Mouse (Mus musculus) CH12.LX (cell line): ENCODE data around the gene Gse1. TPM values are rescaled to one million over a fixed set of nuclear protein-coding genes. Genes with fewer than 3 reads are reported as not detected.

Experiments
- DNase-seq: peaks from one replicate; pipeline ENCODE4 v3.0.0-alpha.2; 2013; ENCODE audit errors: extremely low read depth
- H3K27ac ChIP-seq: 2 replicates; pipeline ENCODE4 v1.5.1; 2012; ENCODE audit warnings: low read depth, mild to moderate bottlenecking, control low read depth, moderate library complexity; ENCODE audit not compliant: insufficient read depth
- H3K27me3 ChIP-seq: replicated peaks from 2 replicates; pipeline ENCODE3; 2012; ENCODE audit warnings: inconsistent platforms
- H3K36me3 ChIP-seq, 2 experiments: replicated peaks in 1 of 2; 2 replicates each; pipeline versions ENCODE3 to v1.6.1; 2012; ENCODE audit warnings: inconsistent platforms in 1 of 2, low read length in 1 of 2, mild to moderate bottlenecking in 1 of 2, mixed read lengths in 1 of 2, moderate library complexity in 1 of 2; ENCODE audit not compliant: control insufficient read depth in 1 of 2, insufficient read depth in 1 of 2
- H3K4me1 ChIP-seq, 2 experiments: 2 replicates each; pipeline ENCODE4 v1.6.1; 2012; ENCODE audit warnings: inconsistent platforms in 1 of 2, moderate library complexity in 1 of 2; ENCODE audit not compliant: insufficient read depth in 2 of 2, control insufficient read depth in 1 of 2
- H3K4me2 ChIP-seq: 2 replicates; pipeline ENCODE4 v1.6.1; 2012; ENCODE audit warnings: low read depth, mild to moderate bottlenecking, control low read depth; ENCODE audit not compliant: poor library complexity, insufficient read depth, severe bottlenecking
- H3K4me3 ChIP-seq, 3 experiments: fragments of 150-350 bp in 1 of 3; sonication (generic) in 1 of 3; replicated peaks in 1 of 3; 2 replicates each; pipeline versions ENCODE3 to v1.5.1; 2011 to 2012; ENCODE audit warnings: low read depth in 2 of 3, low read length in 2 of 3, mild to moderate bottlenecking in 2 of 3, moderate library complexity in 2 of 3, control low read depth in 1 of 3, improper control_type of control experiment in 1 of 3, inconsistent platforms in 1 of 3, mixed read lengths in 1 of 3; ENCODE audit not compliant: poor library complexity in 1 of 3
- H3K79me2 ChIP-seq: replicated peaks from 2 replicates; pipeline ENCODE4 v1.6.1; 2012; ENCODE audit warnings: mild to moderate bottlenecking, moderate library complexity; ENCODE audit not compliant: control insufficient read depth, poor library complexity, insufficient read depth, severe bottlenecking; ENCODE audit errors: extremely low read depth
- H3K9ac ChIP-seq: 2 replicates; pipeline ENCODE4 v1.6.1; 2012; ENCODE audit warnings: low read depth, mild to moderate bottlenecking, control low read depth, moderate library complexity; ENCODE audit not compliant: insufficient read depth
- H3K9me3 ChIP-seq: replicated peaks from 2 replicates; pipeline ENCODE3; 2012; ENCODE audit warnings: low read length, inconsistent platforms, mixed read lengths
- BHLHE40 ChIP-seq: IDR thresholded peaks from 2 replicates; pipeline ENCODE4 v1.6.1; 2011; ENCODE audit warnings: mild to moderate bottlenecking, low read depth, low read length, improper control_type of control experiment
- CHD2 ChIP-seq: IDR thresholded peaks from 2 replicates; pipeline ENCODE4 v1.6.1; 2011; ENCODE audit warnings: low read length, improper control_type of control experiment
- CTCF ChIP-seq, 2 experiments: IDR thresholded peaks in 1 of 2; conservative IDR thresholded peaks in 1 of 2; 2 replicates each; pipeline ENCODE4 v1.5.1; 2011 to 2012; ENCODE audit warnings: low read depth in 2 of 2, low read length in 2 of 2, improper control_type of control experiment in 1 of 2, inconsistent platforms in 1 of 2, mild to moderate bottlenecking in 1 of 2, moderate library complexity in 1 of 2
- E2F4 ChIP-seq: IDR thresholded peaks from 2 replicates; pipeline ENCODE4 v1.6.1; 2011; ENCODE audit warnings: low read depth, low read length, improper control_type of control experiment; ENCODE audit not compliant: insufficient replicate concordance
- ETS1 ChIP-seq: conservative IDR thresholded peaks from 2 replicates; pipeline ENCODE4 v1.6.1; 2012; ENCODE audit warnings: low read depth, mild to moderate bottlenecking, inconsistent platforms, low read length, improper control_type of control experiment, moderate library complexity
- GABPA ChIP-seq: IDR thresholded peaks from 2 replicates; pipeline ENCODE4 v1.6.1; 2012; ENCODE audit warnings: low read depth, low read length, improper control_type of control experiment, inconsistent platforms; ENCODE audit not compliant: insufficient replicate concordance
- IRF4 ChIP-seq: IDR thresholded peaks from 2 replicates; pipeline ENCODE4 v1.6.1; 2014; ENCODE audit warnings: low read depth, mild to moderate bottlenecking, inconsistent platforms, low read length, improper control_type of control experiment
- JUND ChIP-seq: conservative IDR thresholded peaks from 2 replicates; pipeline ENCODE4 v1.6.1; 2011; ENCODE audit warnings: low read depth, low read length, improper control_type of control experiment
- KAT2A ChIP-seq: IDR thresholded peaks from 2 replicates; pipeline ENCODE4 v1.6.1; 2012; ENCODE audit warnings: low read length, improper control_type of control experiment, inconsistent platforms; ENCODE audit not compliant: insufficient replicate concordance
- MAFK ChIP-seq: IDR thresholded peaks from 2 replicates; pipeline ENCODE4 v1.6.1; 2011; ENCODE audit warnings: low read length, improper control_type of control experiment; ENCODE audit not compliant: insufficient replicate concordance
- MAZ ChIP-seq: IDR thresholded peaks from 2 replicates; pipeline ENCODE4 v1.6.1; 2012; ENCODE audit warnings: low read depth, mild to moderate bottlenecking, inconsistent platforms, low read length, improper control_type of control experiment, moderate library complexity
- MEF2A ChIP-seq: IDR thresholded peaks from 2 replicates; pipeline ENCODE4 v1.6.1; 2014; ENCODE audit warnings: low read depth, mild to moderate bottlenecking, inconsistent platforms, low read length, improper control_type of control experiment, borderline replicate concordance
- MXI1 ChIP-seq: IDR thresholded peaks from 2 replicates; pipeline ENCODE4 v1.6.1; 2011; ENCODE audit warnings: mild to moderate bottlenecking, low read depth, low read length, improper control_type of control experiment
- MYC ChIP-seq: IDR thresholded peaks from 2 replicates; pipeline ENCODE4 v1.6.1; 2011; ENCODE audit warnings: low read depth, mild to moderate bottlenecking, improper control_type of control experiment, low read length
- NRF1 ChIP-seq: IDR thresholded peaks from 2 replicates; pipeline ENCODE4 v1.6.1; 2014; ENCODE audit warnings: low read depth, mild to moderate bottlenecking, inconsistent platforms, low read length, improper control_type of control experiment, moderate library complexity
- POLR2A ChIP-seq: IDR thresholded peaks from 2 replicates; pipeline ENCODE4 v1.6.1; 2011; ENCODE audit warnings: low read depth, mild to moderate bottlenecking, improper control_type of control experiment, low read length
- POLR2AphosphoS2 ChIP-seq: IDR thresholded peaks from 2 replicates; pipeline ENCODE4 v1.6.1; 2011; ENCODE audit warnings: low read depth, low read length, improper control_type of control experiment
- RCOR1 ChIP-seq: conservative IDR thresholded peaks from 2 replicates; pipeline ENCODE4 v1.6.1; 2012; ENCODE audit warnings: low read depth, mild to moderate bottlenecking, inconsistent platforms, low read length, improper control_type of control experiment
- SIN3A ChIP-seq: IDR thresholded peaks from 2 replicates; pipeline ENCODE4 v1.6.1; 2012; ENCODE audit warnings: low read length, improper control_type of control experiment, inconsistent platforms
- SMC3 ChIP-seq: IDR thresholded peaks from 2 replicates; pipeline ENCODE4 v1.6.1; 2011; ENCODE audit warnings: low read depth, low read length, improper control_type of control experiment
- TBP ChIP-seq: conservative IDR thresholded peaks from 2 replicates; pipeline ENCODE4 v1.6.1; 2011; ENCODE audit warnings: low read depth, low read length, improper control_type of control experiment
- TCF12 ChIP-seq: IDR thresholded peaks from 2 replicates; pipeline ENCODE4 v1.6.1; 2014; ENCODE audit warnings: low read depth, mild to moderate bottlenecking, inconsistent platforms, low read length, improper control_type of control experiment
- UBTF ChIP-seq: IDR thresholded peaks from 2 replicates; pipeline ENCODE4 v1.6.1; 2012; ENCODE audit warnings: low read depth, mild to moderate bottlenecking, inconsistent platforms, low read length, improper control_type of control experiment, moderate library complexity
- USF1 ChIP-seq: IDR thresholded peaks from 2 replicates; pipeline ENCODE4 v1.6.1; 2014; ENCODE audit warnings: low read depth, mild to moderate bottlenecking, inconsistent platforms, low read length, improper control_type of control experiment
- USF2 ChIP-seq: conservative IDR thresholded peaks from 2 replicates; pipeline ENCODE4 v1.6.1; 2011; ENCODE audit warnings: low read depth, low read length, improper control_type of control experiment
- ZKSCAN1 ChIP-seq: IDR thresholded peaks from 2 replicates; pipeline ENCODE4 v1.6.1; 2012; ENCODE audit warnings: low read depth, inconsistent platforms, low read length, improper control_type of control experiment, borderline replicate concordance
- ZMIZ1 ChIP-seq: IDR thresholded peaks from 2 replicates; pipeline ENCODE4 v1.6.1; 2012; ENCODE audit warnings: low read depth, mild to moderate bottlenecking, inconsistent platforms, low read length, improper control_type of control experiment
- ZNF384 ChIP-seq: IDR thresholded peaks from 2 replicates; pipeline ENCODE4 v1.6.1; 2012; ENCODE audit warnings: low read depth, low read length, improper control_type of control experiment, inconsistent platforms
- dilution Hi-C: fragments of 300-500 bp; cut with MboI; formaldehyde crosslinking; loops from 2 replicates; pipeline ENCODE4 v1.14.3; 2020; ENCODE audit warnings: low sequenced_read_pairs; ENCODE audit not compliant: extremely low pct_unique_long_range_greater_than_20kb, extremely low pct_ligation_motif_present
- in situ Hi-C: fragments of 300-500 bp; cut with MboI; formaldehyde crosslinking; loops from 3 replicates; pipeline ENCODE4 v1.14.3; 2019; ENCODE audit warnings: low sequenced_read_pairs, low pct_ligation_motif_present, low pct_unique_long_range_greater_than_20kb, mixed read lengths
- polyA plus RNA-seq: library from polyadenylated mRNA; unstranded; fragments of >175 nt; gene quantifications from 2 replicates; pipeline ENCODE4 v1.2.1, GENCODE M21; 2012; ENCODE audit warnings: low read depth; ENCODE audit not compliant: insufficient read length
- total RNA-seq, 2 experiments: library from RNA; depleted of rRNA; stranded (reverse); fragments of 300-350 nt in 1 of 2; fragments of >200 nt in 1 of 2; gene quantifications; 2 replicates each; pipeline ENCODE4 v1.2.3; 2012 to 2014

Gse1 gene
- total and polyA plus RNA-seq, 3 experiments, result 1.3 to 9.8 (median 8.5) TPM

DNA sequence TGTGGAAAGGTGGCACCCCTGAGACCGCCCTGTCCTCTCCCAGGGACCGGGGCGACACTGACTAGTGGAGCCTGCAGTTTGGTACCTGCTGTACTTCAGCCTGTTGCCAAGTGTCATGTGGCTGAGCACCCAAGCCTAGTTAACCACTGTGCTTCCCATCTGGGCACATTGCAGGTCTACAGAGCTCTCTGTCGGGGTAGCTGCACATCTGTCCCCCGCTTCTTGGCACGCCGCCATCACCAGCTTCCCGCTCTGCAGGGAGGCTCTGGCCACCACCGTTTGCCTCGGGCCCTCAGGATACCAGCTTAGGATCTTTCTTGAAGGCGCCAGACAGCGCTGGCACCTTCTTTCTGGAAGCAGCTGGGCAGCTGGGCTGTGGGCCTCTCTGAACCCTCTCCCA lies 6.2 kb downstream of the Gse1 start:
- Histone ChIP-seq H3K4me3 (no peak overlapping the region), H3K4me2 (no peak overlapping the region), H3K4me1 (peaks cover 14 to 32% of the 10 kb centered on the region in 2 experiments), H3K9ac (no peak overlapping the region), H3K9me3 (peaks cover 25% of the 10 kb centered on the region), H3K79me2 (no peaks in the 10 kb centered on the region), H3K27ac (no peak overlapping the region), H3K36me3 (peaks cover 0 to 19% of the 10 kb centered on the region in 2 experiments), H3K27me3 (no peaks in the 10 kb centered on the region)
- DNase-seq, result no peak
- TF ChIP-seq BHLHE40 (no peak), E2F4 (no peak), UBTF (no peak), SMC3 (no peak), JUND (no peak), ZKSCAN1 (no peak), SIN3A (no peak), GABPA (no peak), CTCF (conservative IDR thresholded peaks at IDR 0.05 in 1 of 2, IDR thresholded peaks at IDR 0.05 in 1 of 2; ENCODE audit: low read depth in 2 of 2, low read length in 2 of 2) (no peak), RCOR1 (no peak), ZMIZ1 (no peak), NRF1 (no peak), MAZ (no peak), ZNF384 (no peak), ETS1 (no peak), KAT2A (no peak), TBP (no peak), IRF4 (no peak), USF1 (no peak), MYC (no peak)
- in situ Hi-C loops (no loop called here), dilution Hi-C loops (no loop called here)

DNA sequence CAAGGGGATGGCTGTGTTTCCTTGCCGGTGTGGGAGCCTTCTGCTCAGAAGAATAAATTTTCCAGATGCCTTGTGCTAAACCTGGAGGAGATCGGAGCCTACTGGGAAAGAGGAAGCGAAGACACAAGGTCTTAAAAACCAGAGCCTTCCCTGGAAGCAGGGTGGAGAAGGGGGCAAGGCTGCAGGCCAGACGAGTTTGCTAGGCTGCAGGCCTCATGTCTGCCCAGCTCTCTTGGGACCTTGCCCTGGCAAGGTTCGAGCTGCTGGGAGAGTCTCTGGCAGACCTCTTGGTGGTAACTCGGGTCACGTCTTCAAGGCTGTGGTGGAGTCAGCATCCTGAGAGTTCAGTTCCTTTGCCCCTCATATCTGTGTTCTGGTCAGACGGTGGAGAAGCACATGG lies 6.6 kb downstream of the Gse1 start:
- no peak for TF ChIP-seq POLR2A
- TF ChIP-seq MEF2A, result no peak
- TF ChIP-seq CHD2, result no peak
- no peak for TF ChIP-seq JUND
- TF ChIP-seq MAFK, result no peak
- no peak for TF ChIP-seq ETS1
- TF ChIP-seq POLR2AphosphoS2, result no peak
- TF ChIP-seq MYC, result no peak
- TF ChIP-seq E2F4, result no peak
- no peak for TF ChIP-seq TBP
- no peak for TF ChIP-seq ZMIZ1
- no peak for TF ChIP-seq ZNF384
- no peak for TF ChIP-seq MXI1
- no peak for TF ChIP-seq BHLHE40
- TF ChIP-seq USF2, result no peak
- no peak for TF ChIP-seq TCF12
- no peak for TF ChIP-seq SMC3
- no peak for DNase-seq
- Histone ChIP-seq H3K4me3 (no peak overlapping the region), H3K9me3 (peaks cover 21% of the 10 kb centered on the region), H3K9ac (no peak overlapping the region), H3K4me2 (no peak overlapping the region), H3K79me2 (no peaks in the 10 kb centered on the region), H3K36me3 (peaks cover 0 to 19% of the 10 kb centered on the region in 2 experiments), H3K27ac (no peak overlapping the region), H3K4me1 (peaks cover 10 to 29% of the 10 kb centered on the region in 2 experiments), H3K27me3 (no peaks in the 10 kb centered on the region)
- in situ Hi-C loops (no loop called here), dilution Hi-C loops (no loop called here)
